Mouse (Mus musculus): ENCODE results near the gene Pcsk2.
A peak's percentile ranks its signal among the peaks of the same experiment; 100 is the strongest.

Gene Pcsk2

DNA sequence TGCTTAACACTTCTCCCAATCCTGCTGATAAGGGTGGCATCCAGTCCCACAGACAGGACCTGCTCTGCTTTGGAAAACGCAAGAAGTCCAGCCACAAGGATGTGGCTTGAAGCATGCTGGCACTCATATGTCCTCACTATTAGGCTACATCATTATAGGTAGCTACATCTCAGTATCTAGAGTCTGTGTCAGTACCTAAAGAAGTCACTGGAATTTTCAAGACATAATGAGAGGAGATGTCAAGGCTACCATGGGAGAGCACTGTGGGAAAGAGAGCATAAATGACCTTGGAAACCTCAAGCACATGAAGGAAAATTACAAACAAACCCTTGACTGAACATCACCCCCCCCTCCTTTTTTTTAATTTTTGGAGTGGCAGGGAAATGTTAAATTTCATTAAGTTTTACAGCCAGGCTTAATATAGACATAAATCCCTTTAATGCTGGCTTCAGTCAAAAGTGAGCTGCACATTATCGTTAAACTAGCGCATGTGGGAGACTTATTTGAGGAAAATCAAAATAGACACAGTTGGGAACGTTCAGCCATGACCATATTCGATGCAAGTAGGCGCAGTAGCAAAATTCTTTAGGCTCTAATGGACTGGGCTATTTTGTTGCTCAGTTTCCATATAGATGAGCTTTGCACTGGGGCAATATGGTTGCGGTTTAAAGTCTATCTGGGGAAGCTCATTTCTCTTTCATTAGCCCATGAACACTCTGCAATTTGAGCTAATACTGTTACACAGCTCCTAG lies 193.7 kb downstream of the Pcsk2 start:
- DNase-seq: no peak

DNA sequence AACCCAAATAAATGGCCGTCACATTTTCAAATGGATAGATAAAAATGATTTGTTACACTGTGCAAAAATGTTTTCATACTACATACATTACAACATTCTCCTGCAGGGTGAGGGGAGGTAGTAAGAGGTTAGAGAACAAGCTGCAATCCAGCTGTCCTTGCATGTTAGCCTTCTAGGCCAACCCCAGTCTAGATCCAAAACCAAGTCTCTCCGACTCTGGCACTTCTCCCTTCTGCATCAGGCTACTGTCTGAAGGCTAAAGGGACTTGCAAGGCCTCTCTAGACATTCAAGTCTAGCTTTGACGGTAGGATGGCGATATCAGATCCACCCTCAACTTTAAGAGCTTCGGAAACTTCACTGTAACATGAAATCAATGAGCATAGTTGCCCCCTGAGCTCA lies 196.5 kb downstream of the Pcsk2 start:
- DNase-seq: no peak

DNA sequence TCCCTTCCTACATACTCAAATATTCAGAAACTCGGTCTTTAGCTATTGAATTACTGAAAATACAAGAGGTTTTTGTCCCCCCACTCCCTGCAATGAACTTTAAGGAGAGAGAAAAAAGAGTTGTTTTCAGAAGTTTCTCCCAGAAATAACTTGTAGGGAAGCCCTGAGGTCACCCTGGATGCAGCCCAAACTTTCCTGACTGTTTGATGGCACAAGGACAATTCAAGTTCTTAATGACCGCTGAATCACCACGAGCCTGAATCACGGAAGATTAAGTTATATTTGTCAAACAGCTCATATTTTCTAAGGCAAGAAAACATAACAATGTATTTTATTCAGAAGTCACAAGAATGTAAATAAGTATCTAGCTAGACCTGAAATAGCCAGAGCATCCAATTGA lies 197.1 kb downstream of the Pcsk2 start:
- no peak for DNase-seq

DNA sequence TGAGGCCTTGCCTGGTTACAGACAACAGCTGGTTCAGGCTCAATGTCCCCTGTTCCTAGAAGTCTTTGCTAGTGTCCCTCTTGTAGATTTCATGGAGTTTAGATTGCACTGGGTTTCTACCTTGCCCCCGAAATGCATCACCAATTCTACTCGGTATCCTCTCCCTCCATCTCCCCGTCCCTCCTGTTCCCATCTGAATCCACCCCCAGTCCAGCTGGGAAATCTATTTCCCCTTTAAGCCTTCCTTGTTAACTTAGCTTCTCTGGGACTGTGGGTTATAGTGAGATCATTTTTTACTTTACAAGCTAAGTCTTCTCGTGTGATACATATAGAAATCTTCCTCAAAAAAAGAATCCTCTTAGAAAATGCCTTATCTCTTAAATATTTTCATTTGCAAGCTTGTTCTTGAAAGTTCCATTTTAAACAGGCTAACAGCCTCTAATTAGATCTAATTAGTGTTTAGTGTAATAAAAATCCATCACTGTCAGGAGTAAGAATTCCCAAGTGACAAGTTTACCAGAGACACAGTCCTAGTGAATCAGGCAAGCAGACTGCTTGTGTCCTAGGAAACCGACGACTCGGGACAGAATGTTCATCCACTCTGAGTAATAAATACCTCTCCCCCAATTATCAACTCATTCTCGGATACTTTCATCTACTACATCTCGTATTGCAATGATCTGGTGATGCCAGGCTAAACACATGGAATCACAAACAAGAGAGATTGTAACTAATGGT lies 206.3 kb downstream of the Pcsk2 start:
- no peak for DNase-seq

DNA sequence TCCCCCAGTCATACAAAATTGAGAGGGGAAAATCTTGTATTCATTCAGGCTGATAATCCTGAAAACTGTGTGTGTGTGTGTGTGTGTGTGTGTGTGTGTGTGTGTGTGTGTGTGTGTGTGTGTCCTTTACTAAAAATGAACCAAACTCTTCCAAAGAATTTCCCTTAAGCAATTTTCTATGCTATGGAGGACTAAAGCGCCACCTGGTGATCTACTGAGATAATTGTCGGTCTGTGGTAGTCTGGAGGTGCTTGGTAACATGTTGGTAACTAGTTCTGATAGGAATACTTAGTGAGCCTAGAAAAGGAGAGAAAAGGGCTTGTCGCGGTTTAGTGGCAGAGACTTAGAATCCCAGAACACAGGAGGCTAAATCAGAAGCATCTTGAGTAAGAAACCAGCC lies 230.5 kb downstream of the Pcsk2 start:
- peak; percentile 18 for DNase-seq

DNA sequence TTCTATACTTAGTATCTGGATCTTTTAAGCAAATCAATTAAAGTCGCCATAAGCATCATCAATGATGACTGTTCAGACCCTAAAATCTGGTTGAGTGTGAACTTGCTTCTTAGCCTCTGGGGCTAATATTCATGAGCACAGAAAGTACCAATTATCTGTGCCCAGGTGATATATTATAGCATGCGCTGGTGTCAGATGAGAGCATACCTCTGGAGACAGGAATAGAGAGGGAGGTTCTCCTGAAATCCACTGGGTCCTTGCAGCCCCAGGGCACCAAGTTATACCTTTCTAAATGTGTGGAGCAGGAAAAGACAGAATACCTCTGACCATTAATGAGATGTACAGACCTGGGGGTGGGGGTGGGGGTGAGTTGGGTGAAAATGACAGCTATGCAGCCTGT lies 234.4 kb downstream of the Pcsk2 start:
- no peak for DNase-seq

DNA sequence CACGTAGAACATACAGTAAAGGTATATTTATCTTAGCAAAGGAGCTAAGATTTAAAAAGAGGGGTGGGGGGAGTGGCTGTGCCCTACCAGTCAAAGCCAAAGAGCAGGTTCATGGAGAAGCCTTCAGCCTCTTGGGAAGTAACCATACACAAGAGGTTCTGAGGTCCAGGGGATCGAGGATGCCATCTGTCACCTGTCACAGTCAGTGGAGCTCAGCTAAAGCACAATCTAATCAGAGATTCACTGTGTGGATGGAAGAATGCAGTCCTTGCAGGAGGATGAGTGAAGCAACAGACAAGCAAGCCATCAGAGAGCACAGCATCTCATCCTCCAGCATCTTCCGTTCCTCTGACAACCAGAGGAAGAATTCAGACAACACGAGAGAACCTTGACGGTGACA lies 244.0 kb downstream of the Pcsk2 start:
- DNase-seq: no peak

DNA sequence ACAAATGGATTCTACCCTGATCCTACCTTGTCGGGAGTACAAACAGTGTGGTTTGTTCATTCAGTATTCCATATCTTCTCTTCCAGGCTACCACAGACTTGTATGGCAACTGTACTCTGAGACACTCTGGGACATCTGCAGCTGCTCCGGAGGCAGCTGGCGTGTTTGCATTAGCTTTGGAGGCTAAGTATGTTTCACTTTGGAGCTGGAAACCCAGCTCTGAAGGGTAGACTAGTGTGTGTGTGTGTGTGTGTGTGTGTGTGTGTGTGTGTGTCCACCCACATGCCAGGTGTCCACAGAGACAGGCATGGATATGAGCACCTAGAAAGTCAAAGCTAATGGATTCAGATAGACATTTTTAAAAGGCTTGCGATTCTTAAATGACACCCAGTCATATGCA lies 249.9 kb downstream of the Pcsk2 start:
- DNase-seq: no peak

DNA sequence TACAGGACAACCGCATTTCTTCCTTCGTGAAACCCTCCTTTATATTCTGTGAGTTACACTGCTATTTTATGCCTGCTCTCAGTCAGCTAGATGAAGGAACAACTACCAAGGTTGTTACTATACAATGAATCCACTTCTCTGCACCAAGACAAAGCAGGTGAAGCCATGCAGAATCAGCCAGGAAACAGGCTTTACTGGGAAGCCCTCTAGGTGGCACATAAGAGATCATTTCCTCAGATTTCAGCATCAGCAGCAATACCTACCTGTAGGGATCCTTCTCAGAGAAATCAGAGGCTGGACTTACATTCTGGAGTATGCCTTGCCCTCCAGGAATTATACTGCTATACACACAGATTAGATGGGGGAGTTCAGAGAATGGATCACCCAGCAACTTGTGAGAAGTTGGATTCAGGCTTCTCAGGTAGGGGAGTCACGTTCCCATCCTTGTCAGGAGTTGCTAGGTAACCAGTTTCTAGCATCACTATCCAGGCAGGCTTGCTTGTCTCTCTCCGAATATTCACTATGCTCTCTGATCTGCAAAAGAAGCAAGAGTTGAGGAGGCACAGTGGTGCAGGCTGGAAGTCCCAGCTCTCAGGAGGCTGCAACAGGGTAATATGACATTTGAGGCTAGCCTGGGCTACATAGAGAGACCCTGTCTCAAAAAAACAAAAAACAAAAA lies 250.5 kb downstream of the Pcsk2 start:
- no peak for DNase-seq

DNA sequence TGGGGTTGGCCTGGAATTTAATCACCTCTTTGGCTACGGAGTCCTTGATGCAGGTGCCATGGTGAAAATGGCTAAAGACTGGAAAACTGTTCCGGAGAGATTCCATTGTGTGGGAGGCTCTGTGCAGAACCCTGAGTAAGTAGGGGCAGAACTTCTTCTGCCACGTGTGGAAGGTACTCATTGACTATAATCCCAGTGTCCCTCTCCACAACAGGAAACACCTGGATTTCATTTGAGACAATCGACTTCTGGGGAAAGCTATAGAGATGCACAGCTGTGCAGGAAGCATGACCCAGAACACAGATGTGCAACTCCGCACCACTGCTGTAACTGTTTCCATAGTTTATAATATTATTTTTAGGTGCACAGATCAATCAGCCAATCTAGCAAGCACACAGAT lies 255.1 kb downstream of the Pcsk2 start:
- no peak for DNase-seq

DNA sequence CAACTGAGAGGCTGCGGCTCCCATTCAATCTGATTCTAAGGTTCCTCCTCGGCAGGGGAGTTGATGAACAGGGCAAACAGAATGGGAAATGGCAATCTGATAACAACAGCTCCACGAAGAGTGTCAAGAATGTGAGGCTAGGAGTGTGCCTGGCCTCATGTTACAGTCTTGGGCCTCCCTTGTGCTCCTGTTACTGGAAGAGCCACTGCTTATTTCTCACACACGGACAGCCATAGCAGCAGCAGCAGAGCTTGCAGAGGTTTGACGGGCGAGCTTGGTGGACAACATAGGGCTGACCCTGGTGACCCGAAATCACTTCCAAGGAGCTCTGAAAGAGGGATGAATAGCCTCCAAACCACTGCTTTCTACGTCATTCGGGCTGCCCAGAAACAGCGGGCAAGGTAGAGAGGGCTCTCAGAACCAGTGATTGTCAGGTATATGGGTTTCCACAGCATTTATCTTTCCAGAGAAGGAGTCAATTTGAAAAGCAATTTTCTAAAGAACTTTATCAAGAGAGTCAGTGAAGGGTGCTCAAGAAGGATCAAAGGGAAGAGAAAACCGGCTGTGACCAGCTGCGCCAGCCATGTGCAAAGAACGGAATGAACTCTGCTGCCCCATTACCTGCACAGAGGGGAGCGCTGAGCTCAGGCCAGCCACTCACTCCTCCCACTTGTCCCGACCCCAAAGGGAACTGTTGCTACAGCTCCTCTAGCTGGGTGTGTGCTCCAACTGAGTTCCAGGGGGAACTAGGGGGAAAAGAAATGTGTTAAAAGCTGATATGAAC lies 260.4 kb downstream of the Pcsk2 start:
- DNase-seq: peak; percentile 45

DNA sequence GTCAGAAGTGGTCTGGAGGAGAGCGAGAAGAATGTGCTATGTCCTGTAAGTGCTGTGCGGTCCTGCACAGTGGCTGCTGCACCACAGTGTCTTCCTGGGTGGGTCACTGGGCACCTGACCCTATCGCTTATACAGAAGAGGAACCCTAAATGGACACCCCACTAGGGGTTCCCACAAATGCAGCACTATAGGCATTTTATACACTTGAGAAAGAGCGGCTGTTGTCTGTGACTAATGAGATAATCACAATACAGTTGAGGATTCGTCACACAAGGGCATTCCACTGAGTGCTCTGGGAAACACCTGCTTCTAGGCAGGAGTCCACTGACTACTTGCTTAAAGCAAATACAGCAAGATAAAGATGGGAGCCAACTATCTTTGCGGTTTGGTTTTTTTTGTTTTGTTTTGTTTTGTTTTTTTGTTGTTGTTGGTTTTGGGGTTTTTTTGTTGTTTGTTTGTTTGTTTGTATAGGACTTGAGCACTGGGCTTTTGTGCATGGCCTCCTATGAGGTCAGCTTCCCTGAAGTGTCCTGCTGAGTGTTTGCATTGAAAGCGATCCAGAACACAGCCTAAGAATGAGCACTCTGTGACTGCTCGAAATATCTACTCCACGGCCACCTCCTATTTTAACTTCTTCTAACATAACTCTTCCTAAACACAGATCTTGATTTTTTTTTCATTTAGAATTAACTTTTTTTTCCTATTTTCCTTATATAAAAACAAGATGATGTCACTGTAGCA lies 261.1 kb downstream of the Pcsk2 start:
- DNase-seq: no peak

DNA sequence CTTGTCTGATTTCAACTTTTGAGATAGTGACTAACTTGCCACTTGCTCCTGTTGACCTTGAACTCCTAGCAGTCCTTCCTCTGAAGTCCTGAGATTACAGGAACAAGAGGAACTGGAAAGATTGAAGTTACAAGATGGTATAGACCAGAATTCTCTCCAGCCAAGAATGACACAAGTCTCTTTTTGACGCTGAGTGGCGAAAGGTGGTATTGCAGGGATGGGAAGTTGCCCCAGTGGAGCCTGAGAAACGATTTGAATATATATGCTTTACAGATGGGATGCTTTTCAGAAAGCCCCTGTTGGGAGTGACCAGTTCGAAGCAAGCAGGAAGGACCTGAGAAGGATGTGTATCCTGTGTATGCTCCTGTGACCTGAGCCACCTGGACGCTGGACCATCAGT lies 262.8 kb downstream of the Pcsk2 start:
- DNase-seq: no peak

DNA sequence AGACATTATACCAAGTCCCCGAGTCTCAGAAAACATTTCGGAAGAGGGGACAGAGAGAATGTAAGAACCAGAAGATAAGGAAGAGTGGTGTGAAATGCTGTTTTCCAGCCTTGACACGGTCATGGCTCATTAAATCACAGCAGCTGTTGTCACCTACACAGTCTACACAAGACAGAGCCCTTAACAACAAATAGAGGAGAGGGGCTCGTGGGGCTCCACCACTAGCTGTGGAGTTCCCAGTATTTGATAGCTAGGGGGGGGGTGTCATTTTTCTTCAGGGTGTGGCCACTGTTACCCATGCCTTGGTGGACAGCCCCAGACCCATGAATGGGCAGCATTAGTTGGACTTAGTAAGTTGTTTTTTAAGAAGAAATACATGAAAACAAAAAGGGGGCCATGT lies 266.3 kb downstream of the Pcsk2 start:
- no peak for DNase-seq

DNA sequence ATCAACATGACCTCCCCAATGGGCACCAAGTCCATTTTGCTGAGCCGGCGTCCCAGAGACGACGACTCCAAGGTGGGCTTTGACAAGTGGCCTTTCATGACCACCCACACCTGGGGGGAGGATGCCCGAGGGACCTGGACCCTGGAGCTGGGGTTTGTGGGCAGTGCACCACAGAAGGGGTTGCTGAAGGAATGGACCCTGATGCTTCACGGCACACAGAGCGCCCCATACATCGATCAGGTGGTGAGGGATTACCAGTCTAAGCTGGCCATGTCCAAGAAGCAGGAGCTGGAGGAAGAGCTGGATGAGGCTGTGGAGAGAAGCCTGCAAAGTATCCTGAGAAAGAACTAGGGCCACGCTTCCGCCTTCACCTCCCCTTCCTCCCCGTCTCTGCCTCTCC lies 267.5 kb downstream of the Pcsk2 start:
- DNase-seq: no peak

DNA sequence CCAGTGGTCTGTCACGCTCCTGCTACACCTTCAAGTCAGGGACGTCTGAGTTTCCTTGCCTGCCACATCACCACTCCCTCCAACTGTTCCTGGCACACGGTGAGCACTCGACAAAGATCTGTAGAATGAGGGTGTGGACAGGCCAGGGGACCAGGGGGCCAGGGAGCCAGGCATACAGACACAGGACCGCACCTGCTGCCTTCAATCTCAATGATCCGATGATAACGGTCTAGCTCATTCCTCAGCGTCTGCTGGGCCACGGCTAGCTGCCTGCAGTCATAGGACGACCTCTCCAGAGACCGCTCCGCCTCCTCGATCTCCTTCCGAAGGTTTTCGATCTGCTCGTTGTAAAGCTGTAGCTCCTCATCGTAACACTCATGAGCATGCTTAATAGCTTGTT lies 285.7 kb downstream of the Pcsk2 start:
- DNase-seq: no peak

DNA sequence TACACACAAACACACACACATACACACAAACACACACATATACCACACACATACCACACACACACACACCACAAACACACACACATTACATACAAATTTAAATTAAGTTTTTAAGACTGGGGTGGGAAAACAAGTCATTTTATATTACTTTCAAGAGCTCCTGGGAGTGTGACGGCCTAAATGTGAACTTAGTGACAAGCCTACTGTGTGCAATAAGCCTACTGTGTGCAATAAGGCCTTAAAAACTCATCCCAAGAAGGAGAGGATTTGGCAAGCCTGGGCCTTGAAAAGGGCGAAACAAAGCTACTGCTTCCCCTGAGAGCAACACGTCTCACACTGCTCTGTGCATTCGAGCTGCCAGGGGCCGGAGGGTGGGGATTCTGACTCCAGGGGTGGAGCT lies 286.8 kb downstream of the Pcsk2 start:
- no peak for DNase-seq

DNA sequence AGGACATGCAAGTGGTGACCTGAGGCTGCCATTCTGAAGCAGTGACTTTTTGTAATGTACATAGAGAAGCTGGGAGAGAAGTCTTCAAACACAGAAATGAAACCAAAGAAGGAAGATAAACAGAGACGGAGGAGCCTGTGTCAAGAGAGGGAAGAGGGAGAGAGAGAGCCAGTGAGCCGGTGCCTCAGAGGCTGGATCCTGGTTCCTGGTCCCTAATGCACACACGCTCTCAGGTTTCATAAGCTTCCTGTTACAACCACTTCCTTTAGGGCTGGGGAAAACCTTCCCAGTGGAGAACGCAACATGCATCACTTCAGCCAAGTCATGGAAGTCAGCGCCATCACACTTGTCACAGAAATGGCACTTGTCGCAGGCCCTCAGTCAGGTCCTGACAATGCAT lies 288.1 kb downstream of the Pcsk2 start:
- no peak for DNase-seq

DNA sequence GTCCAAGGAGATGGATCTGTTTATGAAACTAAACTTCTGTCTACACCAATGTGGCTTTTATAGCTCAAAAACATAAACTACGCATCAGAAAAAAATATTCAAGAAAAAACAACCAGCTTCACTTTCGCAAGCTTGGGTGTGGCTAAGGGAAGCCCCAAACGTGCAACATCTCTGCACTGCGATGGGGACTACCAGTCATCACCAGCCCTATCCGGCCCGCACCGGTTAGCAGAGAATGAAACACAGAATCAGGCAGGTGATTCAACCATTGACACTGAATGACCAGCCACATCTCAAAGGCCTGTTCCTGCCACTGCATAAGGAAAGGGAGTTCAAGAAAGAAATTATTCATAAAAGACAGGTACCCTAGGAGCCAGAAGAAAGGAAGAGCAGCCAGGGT lies 289.9 kb downstream of the Pcsk2 start:
- DNase-seq: no peak

DNA sequence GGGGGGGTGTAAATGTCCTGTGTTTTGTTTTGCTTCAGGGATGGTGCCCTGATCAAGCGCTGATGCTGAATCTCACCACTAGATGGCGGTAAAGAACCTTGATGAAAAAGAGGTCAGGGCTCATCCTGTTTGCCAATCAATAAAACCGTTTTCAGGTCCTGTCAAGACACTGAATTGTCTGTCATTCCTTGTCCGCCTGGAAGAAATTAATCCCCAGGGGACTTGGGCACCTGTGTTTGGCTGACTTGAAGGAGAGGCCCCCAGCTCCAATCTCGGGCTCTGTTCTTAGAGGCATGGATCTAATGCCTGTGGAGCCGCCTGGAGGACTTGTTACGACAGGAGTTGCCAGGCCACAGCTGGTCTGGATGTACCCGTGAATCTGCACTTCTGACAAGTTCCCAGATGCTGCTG lies 291.3 kb downstream of the Pcsk2 start:
- DNase-seq: peak; percentile 75

DNA sequence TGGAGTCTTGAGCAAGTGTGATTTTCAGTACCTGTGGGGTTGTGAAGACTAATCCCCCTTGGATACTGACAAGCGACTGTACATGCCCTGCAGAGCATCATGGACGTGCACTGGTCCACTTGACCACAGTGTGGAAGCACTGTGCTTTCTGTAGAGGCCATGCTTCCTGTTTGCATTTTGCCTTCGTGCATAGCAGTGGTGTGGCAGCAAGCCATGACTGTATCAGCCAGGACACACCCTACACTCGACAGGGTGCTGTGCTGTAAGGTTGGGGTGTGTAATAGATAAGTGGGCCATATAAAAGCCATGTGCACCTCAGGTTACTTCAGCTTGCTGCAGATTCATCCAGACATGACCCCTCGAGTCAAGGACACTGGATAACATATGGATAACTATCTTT lies 292.7 kb downstream of the Pcsk2 start:
- DNase-seq: peak; percentile 27

DNA sequence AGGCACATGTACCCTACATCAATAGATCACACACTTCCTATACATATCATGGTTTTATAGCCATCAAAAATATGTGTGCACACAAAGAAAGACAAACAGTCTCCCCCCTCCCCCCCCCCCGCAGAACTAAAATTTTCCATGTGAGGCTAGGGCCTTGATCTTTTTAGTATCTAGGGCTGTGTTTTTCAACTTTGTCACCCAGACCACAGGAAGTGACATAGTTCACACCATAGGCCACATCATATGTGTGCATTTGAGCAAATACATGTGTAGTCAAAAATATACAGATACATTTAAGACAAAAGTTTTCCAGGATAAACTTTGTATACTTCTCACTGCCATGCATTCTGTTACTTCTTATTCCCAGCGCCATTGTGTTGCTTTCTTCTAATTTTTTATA lies 293.5 kb downstream of the Pcsk2 start:
- DNase-seq: no peak

DNA sequence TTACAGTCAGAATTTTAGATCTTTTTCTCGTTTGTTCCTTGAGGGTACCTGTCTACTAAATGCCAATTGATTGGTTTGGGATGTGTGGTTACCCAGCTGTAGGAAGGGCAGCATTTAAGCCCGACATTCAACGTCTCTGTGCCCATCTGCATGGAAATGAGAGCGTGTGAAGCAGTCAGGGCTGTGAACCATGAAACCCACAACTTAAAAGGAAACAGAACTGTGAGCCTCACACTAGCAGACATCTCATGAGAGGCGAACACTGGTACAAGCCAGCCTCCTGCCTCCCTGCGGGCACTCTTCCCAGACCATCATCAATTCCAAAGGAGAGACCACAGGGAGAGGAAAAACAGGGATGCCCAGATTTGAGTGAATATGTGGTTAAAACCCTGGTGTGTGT lies 294.9 kb downstream of the Pcsk2 start:
- DNase-seq: no peak
